Mouse (Mus musculus) adrenal gland, postnatal 10 days (tissue): ENCODE results near the gene Gm17067. TPM values are rescaled to one million over a fixed set of nuclear protein-coding genes. Genes with fewer than 3 reads are reported as not detected.
"Not testable (repeated sequence)": the region's sequence is repeated elsewhere in the genome, so short reads cannot be mapped to it uniquely, and the experiment has no call there.

Experiments
- DNase-seq: peaks from one replicate; pipeline ENCODE4 v3.0.0; 2021; ENCODE audit warnings: mixed read lengths
- long read RNA-seq, 2 experiments: library from polyadenylated mRNA; stranded (forward); transcript quantifications; one replicate each; pipeline ENCODE4 v2.0.0; 2021
- total RNA-seq, 2 experiments: library from RNA; stranded (reverse); gene quantifications; 2 replicates each; pipeline ENCODE4 v1.2.3; 2021

The Gm17067 gene
- under 1 TPM; 0.33 to 0.79 TPM for total RNA-seq
- long read RNA-seq, experiment 1, result 0 reads
- long read RNA-seq, experiment 2, result 0 reads

GRCm38 (mm10) chr7:42726917-42727316 lies at the start of gene Gm17067:
TSS of gene Gm17067 (minus strand) at chr7:42727017.
- DNase-seq, result not testable (repeated sequence)

- DNase-seq, result no peak
Observed at GRCm38 (mm10) chr7:42749836-42750235, 23.0 kb upstream of the Gm17067 start.

GRCm38 (mm10) chr7:42738536-42739210 lies 11.9 kb upstream of the Gm17067 start:
- DNase-seq, result peak; percentile 1

GRCm38 (mm10) chr7:42693251-42693650 lies 33.6 kb downstream of the Gm17067 start:
- peak; percentile 7 for DNase-seq

DNA sequence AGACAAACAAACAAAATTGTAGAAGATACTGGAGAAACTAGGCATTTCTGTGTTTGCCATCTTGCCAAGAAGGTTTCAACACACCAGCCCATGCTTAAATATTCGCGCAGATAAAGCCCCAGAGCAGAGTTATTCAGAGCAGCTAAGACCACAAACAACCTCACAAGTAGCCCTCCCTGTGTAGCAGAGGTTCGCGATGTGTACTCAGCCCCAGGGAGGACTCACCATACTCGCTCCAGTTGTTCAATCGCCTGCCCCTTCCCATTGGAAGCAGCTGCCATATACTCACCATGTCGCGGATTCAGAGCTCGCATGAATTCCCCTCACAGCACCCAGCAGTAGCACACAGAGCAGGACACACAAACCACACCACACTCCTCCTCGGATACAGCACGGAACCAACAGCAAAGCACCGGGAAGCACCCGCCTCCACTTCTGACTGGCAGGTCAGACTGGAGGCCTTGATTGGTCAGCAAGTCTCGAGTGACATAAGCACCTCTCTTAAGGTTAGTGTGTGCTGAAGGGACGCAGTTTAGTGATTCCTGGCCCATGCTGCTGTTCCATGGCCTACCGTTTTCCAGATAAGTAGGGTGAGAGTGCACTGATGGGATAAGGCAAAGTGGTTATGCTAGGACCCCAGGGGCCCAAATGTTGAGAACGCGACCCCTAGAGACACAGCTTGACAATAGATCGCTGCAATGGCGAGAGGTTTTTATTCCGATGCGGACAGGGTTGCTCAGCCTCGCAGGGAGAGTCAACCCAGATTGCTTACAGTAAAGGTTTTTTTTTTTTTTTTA lies 34.3 kb downstream of the Gm17067 start, which contains the start of gene Zfp975:
TSS of gene Zfp975 (minus strand) at position 381 of the 797 bp plus-strand sequence.
- DNase-seq, result peak; percentile 90

- DNase-seq, result not testable (repeated sequence)
Observed at GRCm38 (mm10) chr7:42680081-42680480, 46.7 kb downstream of the Gm17067 start.

DNA sequence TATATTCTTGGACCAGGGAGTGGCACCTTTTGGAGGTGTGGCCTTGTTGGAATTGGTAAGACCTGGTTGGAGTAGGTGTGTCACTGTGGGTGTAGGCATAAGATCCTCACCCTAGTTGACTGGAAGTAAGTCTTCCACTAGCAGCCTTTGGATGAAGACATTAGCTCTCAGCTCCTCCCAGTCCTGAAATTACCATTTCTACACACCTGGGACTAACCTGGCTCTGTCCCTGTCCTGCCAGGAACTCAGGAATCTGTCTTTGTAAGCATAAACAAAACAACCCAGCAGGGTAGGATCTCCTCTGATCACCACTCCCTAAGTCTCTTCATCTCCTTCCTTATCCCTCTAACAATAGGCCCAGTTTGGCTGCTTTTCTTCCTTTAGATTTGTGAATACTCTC lies 47.2 kb downstream of the Gm17067 start:
- not testable (repeated sequence) for DNase-seq

DNA sequence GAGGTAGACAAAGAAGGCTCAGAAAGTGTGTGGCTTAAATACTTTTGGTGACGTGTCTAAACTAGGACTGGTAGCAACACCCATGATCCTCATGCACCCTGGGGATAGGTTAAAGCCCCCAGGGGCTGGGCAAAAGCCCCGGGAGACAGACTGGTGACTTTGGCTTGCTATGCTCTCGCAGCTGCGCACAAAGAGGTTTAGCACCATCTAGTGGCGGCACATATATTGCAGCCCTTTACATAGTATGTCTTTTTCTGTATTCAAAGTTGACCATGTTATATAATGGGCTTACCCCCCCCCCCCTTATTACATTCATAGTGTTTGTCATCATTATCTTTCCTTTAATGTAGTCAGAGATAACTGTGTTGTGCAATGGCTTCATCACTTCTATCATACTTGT lies 66.7 kb downstream of the Gm17067 start:
- DNase-seq, result peak; percentile 8

Other genes with a start within 250 kb of the Gm17067 start
- gene Zfp141, start 221.3 kb downstream of the Gm17067 start, total RNA-seq, result 10 to 100 TPM; 12.0 to 19.1 TPM
- gene Gm21028, start 148.4 kb downstream of the Gm17067 start, total RNA-seq, result not detected
- 1 to 10 TPM; 1.1 to 1.9 TPM for gene Zfp977, start 134.5 kb downstream of the Gm17067 start, total RNA-seq
- 1 to 10 TPM; 2.8 to 4.7 TPM for gene Zfp976, start 84.4 kb downstream of the Gm17067 start, total RNA-seq
- 1 to 10 TPM; 4.5 to 6.5 TPM for gene Zfp975, start 34.3 kb downstream of the Gm17067 start, total RNA-seq
- gene Vmn2r62, start 66.5 kb upstream of the Gm17067 start, total RNA-seq, result not detected
- gene Gm2381, start 140.2 kb upstream of the Gm17067 start, total RNA-seq, result under 1 TPM; 0.12 to 0.21 TPM
- not detected for gene Vmn2r63, start 206.8 kb upstream of the Gm17067 start, total RNA-seq